Mouse (Mus musculus): Measurements from ENCODE around the gene Zfp57.

DNA sequence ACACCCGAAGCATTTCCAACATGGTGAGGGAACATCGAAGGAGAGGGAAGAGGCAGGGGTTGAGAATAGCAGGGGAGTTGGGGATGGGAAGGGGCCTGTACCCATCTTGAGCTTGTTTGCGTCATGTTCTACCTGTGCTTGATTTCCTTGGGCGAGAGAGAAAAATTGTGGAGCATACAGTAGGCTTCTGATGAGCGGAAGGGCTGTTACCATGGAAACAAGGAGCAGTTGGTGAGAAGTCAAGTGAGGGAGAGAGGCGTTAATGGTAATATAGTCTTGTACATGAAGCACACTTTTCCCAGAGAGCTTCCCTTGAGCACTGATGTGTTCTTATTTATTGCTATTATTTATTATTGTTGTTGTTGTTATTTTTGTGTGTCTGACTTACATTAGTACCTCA lies 56.0 kb downstream of the Zfp57 start:
- TF ChIP-seq CTCF (IDR thresholded peaks at IDR 0.05; ENCODE audit: low read depth) = no peak
- no peak for TF ChIP-seq EP300 (IDR thresholded peaks at IDR 0.05; ENCODE audit: low read depth)

Measured in heart, postnatal 0 days (tissue).